Mouse (Mus musculus): Measurements from ENCODE around the gene Ppp4r2.

DNA sequence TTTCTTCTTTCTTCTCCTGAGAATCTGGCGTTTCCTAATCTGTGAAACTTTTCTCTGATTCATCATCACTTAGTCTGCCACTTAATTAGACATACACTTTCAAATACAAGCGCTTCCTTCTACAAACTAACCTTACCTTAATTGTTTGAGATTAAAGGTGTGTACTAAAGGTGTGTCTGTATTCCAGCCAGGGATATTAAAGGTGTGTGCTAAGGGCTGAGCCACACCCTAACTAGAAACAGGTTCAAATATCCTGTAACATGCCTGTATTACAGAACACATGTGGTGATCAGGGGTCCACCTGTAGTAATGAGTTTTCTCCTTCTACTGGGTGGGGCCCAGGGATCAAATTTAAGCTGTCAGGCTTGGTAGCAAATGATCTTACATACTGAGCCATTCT, 12.1 kb upstream of the Ppp4r2 start:
- TF ChIP-seq CTCF (IDR thresholded peaks at IDR 0.05; ENCODE audit: low read depth, low read length) (no peak), GATA1 (IDR thresholded peaks at IDR 0.05; ENCODE audit: borderline replicate concordance, low read length) (no peak), TAL1 (conservative IDR thresholded peaks at IDR 0.05; ENCODE audit: low read depth, low read length) (no peak), POLR2AphosphoS5 (IDR thresholded peaks at IDR 0.05; ENCODE audit: insufficient replicate concordance, low read depth, low read length) (no peak)

Measured in G1E (cell line).